Mouse (Mus musculus): Measurements from ENCODE around the gene Dnajc14.
"Not testable (repeated sequence)": the region's sequence is repeated elsewhere in the genome, so short reads cannot be mapped to it uniquely, and the experiment has no call there.

Dnajc14 gene

DNA sequence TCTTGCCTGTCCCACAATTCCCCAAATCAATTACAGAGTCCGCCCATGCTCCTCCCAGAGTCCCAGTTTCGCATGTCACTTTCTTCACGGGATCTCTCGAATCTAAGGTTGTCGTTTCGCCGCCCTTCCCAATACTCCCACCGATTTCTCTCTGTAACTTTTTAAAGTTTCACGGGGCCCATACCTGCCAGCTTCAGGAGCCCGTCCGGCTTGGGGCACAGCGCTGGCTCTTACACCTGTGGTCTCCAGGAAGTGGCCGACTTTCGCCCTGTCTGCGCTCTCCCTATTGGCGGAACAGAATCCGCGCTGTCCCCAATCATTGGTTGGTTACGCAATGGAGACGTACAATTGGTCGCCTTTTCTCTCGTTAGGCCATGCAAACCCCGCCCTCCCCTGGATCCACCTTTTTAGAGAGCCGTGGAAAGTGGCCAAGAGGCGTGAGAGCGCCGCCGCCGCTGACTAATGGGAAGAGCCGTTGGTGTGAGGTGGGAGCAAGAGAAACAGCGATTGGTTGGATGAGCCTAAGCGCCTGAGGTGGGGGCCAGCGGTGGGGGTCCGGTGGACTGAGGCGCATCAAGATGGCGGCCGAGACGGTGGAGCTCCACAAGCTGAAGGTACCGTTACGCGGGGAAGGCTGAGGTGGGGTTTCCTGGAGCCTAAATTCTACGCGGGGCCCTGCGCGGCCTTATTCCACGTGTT lies 17.6 kb downstream of the Dnajc14 start, which contains the start of gene Ormdl2:
Gene Ormdl2, minus strand, starts transcription at position 288 of the 699 bp plus-strand sequence.
- peak; percentile 100 for DNase-seq (ENCODE audit: low spot score)

DNA sequence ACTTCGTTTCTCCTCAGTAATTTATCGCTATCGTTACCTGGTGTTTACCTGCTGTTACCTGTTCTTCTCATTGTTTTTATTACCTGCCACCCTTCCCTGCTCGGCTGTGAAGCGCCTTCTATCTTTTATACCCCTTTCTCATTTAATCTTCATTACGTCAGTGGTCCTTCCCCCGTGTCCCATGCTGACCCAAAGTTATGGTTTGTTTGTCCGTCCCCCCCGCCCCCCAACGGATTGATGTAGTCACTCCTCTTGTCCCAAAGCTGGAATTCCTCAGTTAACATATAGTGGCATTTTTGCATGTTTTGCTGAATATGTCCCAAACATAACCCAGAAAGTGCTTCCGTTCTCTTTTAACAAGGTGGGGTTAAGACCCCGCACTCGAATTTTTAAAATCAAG lies 18.3 kb downstream of the Dnajc14 start:
- DNase-seq (ENCODE audit: low spot score) = no peak

DNA sequence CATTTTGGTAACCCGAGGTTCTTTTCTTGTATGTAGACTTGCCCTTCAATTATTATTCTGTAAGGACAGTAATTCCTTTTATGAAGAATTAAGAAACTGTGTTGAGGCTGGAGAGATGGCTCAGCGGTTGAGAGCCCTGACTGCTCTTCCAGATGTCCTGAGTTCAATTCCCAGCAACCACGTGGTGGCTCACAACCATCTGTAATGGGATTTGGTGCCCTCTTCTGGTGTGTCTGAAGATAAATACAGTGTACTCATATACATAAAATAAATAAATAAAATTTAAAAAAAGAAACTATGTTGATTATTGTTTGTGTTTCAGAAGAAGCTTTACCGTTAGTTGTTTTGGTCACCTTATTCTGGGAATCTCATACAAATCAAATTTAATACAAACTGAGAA lies 19.2 kb downstream of the Dnajc14 start:
- not testable (repeated sequence) for DNase-seq (ENCODE audit: low spot score)

DNA sequence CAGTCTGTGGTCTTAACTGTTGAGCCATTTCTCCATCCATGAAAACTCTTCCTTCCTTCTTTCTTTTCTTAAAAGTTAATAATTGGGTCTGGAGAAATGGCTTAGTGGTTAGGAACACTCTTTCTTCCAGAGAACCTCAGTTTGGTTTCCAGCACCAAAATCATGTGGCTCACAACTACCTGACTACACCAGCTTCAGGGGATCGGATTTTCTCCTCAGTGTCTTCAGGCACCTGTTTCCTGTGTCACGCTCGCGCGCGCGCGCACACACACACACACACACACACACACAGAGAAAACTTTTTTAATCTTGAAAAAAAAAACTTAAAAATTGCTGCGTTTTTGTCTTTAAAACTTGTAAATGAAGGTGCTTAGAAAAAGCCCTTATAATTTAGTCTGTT lies 20.0 kb downstream of the Dnajc14 start:
- no peak for DNase-seq (ENCODE audit: low spot score)

DNA sequence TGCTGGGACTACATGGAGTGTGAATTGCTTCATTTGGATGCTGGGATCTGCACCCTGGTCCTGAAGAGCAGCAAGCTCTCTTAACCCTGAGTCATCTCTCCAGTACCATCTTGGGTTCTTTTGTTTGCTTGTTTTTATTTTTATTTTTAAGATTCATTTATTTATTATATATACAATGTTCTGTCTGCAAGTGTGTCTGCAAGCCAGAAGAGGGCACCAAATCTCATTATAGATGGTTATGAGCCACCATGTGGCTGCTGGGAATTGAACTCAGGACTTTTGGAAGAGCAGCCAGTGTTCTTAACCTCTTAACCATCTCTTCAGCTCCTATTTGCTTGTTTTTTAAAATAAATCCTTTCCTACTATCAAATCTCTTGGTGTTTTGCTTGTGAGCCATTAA lies 33.5 kb downstream of the Dnajc14 start:
- no peak for DNase-seq (ENCODE audit: low spot score)

DNA sequence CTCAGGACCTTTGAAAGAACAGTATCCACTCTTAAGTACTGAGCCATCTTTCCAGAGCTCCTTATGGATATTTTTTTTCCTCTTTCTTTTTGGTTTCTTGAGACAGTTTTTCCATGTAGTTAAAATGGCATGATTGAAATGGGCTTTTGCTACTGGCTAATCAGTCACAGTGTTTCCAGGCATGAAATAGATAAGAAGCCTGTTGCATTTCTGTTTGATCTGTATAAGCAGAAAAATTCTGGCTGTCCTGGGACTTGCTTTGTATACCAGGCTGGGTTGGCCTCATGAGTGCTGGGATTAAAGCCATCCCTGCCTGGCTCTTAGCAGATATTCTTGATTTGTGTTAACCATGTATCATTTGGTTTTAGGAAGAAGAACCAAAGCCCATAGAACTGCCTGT lies 35.6 kb downstream of the Dnajc14 start:
- DNase-seq (ENCODE audit: low spot score) = no peak

DNA sequence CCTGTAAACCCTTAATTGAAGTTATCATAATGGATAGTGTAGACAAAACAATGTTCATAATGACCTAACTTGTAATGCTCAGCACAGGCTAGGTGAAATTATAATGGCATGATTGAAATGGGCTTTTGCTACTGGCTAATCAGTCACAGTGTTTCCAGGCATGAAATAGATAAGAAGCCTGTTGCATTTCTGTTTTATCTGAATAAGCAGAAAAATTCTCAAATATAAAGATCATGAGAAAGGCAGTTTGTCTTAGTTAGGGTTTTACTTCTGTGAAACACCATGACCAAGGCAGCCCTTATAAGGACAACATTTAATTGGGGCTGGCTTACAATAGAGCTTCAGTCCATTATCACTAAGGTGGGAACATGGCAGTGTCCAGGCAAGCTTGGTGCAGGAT lies 36.8 kb downstream of the Dnajc14 start:
- no peak for DNase-seq (ENCODE audit: low spot score)

DNA sequence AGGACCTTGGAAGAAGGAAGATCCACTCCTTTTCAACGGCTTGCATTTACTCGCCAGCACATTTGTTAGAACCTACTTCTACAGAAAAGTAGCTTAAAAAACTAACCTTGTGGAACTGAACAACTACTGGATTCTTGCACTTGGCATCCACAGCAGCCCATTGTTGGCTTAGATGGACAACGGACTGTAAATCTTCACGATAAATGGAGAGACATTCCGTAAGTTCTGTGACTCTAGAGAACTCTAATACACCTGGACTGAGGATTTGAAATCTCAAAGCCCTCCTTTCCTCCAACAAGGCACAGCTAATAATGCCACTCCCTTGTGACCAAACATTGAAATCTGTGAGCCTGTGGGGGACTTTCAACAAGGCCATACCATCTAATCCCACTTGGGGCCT lies 39.4 kb downstream of the Dnajc14 start:
- no peak for DNase-seq (ENCODE audit: low spot score)

DNA sequence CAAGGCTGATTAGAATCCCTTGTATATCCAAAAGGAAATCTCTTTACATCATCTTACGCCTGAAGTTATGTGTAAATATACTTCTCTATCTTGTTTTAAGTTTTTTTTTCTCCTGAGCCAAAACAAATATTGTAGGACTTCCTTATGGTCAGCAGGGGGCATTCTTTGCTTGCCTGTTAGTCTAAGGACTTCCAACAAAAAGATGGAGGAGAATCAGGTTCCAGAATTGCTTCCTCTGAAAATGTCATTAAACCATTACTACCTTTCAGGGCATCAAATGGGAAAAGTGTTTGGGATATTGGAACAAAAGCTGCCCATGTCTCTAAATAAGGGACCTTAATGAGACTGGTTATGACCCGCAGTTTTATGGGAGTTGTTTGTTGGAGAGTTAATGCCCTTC lies 41.7 kb downstream of the Dnajc14 start:
- peak; percentile 82 for DNase-seq (ENCODE audit: low spot score)

DNA sequence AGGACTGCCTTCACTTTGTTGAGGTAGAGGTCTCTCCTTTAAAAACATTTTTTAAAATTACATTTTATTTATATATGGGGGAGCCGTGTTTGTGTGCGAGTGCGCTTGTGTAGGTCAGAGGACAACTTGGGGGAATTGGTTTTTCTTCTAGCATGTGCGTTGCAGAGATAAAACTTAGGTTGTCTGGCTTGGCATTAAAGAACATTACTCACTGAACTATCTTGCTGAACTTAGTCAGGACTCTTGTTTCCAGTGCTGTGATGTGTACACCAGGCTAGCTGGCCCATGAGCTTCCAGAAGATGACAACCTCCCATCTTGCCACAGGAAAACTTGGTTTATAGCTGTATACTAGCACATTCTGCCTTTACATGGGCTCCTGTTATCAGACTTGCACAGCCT lies 42.8 kb downstream of the Dnajc14 start:
- DNase-seq (ENCODE audit: low spot score) = no peak

DNA sequence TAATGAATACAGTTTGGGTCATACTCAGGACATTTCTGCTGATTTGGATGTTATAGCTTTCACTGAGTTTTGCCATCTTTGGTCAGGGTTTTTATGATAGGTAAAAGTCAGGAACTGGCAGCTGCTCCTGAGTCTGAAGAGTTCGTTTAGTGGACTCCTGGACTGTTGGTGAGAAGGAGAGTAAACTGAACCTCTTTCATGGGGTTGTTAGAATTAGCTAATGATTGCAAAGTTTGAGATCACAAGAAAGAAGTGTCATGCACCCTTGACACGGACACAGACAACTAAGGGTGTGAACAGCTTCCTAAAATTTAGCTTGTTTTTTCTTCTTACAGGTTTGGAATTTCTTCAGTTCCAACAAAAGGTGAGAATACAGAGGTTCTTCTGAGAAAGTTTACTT lies 44.6 kb downstream of the Dnajc14 start:
- no peak for DNase-seq (ENCODE audit: low spot score)

DNA sequence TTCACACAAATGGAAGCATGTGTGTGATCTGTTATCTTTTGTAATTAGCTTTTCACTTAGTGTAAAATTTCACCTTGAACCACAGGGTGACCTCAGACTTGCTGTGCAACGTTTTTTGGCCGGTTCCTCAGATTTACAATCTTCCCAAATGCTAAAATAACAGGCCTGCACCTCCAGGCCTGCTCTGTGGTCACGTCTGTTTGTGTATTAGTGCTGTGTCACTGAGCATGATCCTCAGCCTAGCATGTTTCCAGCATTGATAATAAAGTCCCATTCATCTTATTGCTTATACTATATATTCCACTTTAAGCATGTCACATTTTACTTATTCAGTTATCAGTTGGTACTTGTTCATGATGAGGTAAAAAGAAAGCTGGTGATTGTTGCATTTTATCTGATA lies 46.5 kb downstream of the Dnajc14 start:
- DNase-seq (ENCODE audit: low spot score) = peak; percentile 39

DNA sequence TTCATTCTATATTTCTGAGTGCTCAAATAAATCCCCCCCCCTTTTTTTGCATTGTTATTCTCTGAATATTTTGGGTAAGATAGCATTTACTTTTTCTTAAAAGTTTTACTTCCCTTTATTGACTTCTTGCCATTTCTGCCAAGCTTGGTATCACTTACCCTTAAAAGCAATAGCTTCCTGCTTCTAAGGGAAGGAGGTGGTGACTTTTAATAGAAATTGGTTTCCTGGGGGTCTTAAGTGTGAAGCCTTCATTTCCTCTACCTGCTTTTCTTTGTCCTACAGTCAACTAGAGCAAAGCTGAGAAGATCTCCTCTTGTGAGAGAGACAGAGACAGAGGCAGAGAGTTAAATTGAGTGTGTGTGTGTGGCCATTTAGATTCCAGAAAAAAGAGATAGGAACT lies 57.3 kb downstream of the Dnajc14 start:
- DNase-seq (ENCODE audit: low spot score) = no peak

DNA sequence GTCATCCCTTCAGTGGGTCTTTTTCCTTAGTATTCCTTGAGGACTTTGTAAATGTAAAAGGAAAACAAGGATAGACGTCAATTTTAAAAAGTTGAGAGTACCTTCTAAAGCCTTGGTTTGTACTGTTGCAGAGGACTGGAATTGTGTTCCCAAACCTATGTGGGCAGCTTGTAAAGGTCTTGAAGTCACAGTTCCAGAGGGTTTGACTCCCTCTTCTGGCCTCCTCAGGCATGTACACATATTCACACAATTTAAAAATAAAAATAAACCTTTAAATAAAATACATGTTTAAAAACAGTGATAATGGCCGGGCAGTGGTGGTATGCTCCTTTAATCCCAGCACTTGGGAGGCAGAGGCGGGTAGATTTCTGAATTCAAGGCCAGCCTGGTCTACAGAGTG lies 62.2 kb downstream of the Dnajc14 start:
- DNase-seq (ENCODE audit: low spot score) = peak; percentile 25

DNA sequence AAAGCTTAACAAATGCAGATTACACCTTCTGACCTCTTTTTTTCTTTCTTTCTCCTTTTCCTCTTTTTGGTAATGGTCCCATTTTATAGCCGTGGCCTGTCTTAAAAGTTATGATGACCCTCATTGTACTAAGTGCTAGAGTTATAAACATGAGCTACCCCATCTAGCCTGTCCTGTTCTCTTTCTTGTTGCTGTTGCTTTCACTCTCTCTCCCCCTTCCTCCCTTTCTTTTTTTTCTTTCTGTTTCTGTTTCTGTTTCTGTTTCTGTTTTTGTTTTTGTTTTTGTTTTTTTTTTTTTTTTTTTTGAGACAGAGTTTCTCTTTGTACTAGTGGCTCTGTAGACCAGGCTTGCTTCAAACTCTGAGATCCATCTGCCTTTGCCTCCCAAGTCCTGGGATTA lies 62.7 kb downstream of the Dnajc14 start:
- DNase-seq (ENCODE audit: low spot score) = no peak

Data from MN1 (cell line).